Mouse (Mus musculus): ENCODE measurements around the gene Olfr764-ps1. TPM values are rescaled to one million over a fixed set of nuclear protein-coding genes. Genes with fewer than 3 reads are reported as not detected.
"Not testable (repeated sequence)": the region's sequence is repeated elsewhere in the genome, so short reads cannot be mapped to it uniquely, and the experiment has no call there.

Olfr764-ps1 gene
- not detected in 2 replicates for polyA plus RNA-seq (2015; fragmentation: Nextera tagmentation; extraction: Ambion mirVana)

DNA sequence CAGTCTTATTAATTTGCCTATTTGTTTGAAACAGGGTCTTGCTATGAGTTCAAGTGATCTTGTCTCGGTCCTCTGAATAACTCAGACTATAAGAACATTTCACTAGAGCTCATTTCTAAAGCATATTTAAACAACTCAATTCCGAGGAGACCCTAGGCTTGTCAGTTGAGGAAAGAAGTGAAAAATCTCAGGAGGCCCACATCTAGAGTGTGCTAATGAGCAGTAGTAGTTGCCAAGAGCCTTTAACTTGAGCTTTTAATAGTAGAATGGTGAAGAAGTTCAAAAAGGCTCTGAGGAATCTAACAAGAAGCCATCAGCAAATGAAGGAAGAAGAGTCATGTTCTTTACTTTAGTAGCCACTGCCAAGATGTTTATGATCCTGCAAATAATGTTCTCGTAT, at the start of gene Olfr764-ps1:
TSS of gene Olfr764-ps1 (minus strand) at position 101 of the 400 bp plus-strand sequence.
- Histone ChIP-seq H3K27ac (replicated peaks) (no peak within 1 kb of the TSS), H3K9ac (replicated peaks) (no peak within 1 kb of the TSS), H3K4me2 (no peak within 1 kb of the TSS), H3K27me3 (replicated peaks) (no peaks in the 10 kb centered on the region), H3K4me3 (replicated peaks) (no peak within 1 kb of the TSS), H3K4me1 (no peaks in the 10 kb centered on the region), H3K36me3 (no peaks in the 10 kb centered on the region), H3K9me3 (replicated peaks) (no peaks in the 10 kb centered on the region)
- no peak for ATAC-seq (ENCODE audit: low FRiP score)
- WGBS, result 83% methylated on average over 3 of the region's 3 CpGs

DNA sequence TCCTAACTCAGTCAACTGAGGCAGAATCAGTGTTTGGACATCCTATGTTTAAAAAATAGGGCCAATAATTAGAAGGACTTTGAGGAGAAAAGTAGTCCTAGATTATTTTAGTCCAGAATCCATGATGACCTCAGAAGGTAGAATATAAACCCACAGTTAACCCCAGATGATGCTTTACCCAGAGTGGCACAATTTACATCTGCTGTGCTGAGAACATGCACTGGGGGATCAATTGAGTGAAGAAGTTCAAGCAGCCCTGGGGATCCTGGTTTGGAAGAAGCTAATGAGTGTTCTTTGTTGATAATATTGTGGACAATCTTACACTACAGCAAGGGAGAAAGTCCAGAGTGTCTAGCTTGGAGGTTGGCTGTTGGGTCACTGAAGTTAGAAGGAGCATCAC, 43.1 kb upstream of the Olfr764-ps1 start, which contains the start of gene Olfr767:
TSS of gene Olfr767 (minus strand) at position 101 of the 400 bp plus-strand sequence.
- not testable (repeated sequence) for H3K4me2 ChIP-seq; H3K4me1 ChIP-seq; ATAC-seq (ENCODE audit: low FRiP score); H3K9me3 ChIP-seq (replicated peaks); H3K9ac ChIP-seq (replicated peaks); H3K27ac ChIP-seq (replicated peaks); H3K36me3 ChIP-seq; H3K4me3 ChIP-seq (replicated peaks); H3K27me3 ChIP-seq (replicated peaks)

DNA sequence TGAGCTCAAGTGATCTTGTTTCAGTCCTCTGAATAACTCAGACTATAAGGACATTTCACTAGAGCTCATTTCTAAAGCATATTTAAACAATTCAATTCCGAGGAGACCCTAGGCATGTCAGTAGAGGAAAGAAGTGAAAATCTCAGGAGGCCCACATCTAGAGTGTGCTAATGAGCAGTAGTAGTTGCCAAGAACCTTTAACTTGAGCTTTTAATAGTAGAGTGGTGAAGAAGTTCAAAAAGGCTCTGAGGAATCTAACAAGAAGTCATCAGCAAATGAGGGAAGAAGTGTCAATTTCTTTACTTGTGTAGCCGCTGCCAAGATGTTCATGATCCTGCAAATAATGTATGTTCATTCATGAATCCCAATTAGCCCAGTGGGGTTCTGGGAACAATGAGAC, 29.2 kb upstream of the Olfr764-ps1 start, which contains the start of gene Olfr766-ps1:
TSS of gene Olfr766-ps1 (minus strand) at position 101 of the 400 bp plus-strand sequence.
- Histone ChIP-seq H3K27ac (replicated peaks) (no peak within 1 kb of the TSS), H3K4me1 (no peaks in the 10 kb centered on the region), H3K4me2 (no peak within 1 kb of the TSS), H3K4me3 (replicated peaks) (no peak within 1 kb of the TSS), H3K9ac (replicated peaks) (no peak within 1 kb of the TSS), H3K36me3 (no peaks in the 10 kb centered on the region), H3K9me3 (replicated peaks) (no peaks in the 10 kb centered on the region), H3K27me3 (replicated peaks) (no peaks in the 10 kb centered on the region)
- ATAC-seq (ENCODE audit: low FRiP score), result no peak
- 87% methylated on average over 2 of the region's 2 CpGs for WGBS

DNA sequence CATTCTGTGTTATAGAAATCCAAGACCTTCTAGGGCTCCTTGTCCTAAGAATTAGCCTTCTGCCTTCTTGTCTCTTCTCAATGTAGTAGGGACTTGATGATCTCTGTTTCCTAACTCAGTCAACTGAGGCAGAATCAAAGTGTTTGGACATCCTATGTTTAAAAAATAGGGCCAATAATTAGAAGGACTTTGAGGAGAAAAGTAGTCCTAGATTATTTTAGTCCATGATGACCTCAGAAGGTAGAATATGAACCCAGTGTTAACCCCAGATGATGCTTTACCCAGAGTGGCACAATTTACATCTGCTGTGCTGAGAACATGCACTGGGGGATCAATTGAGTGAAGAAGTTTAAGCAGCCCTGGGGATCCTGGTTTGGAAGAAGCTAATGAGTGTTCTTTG, 10.2 kb upstream of the Olfr764-ps1 start, which contains the start of gene Olfr765:
TSS of gene Olfr765 (minus strand) at position 101 of the 400 bp plus-strand sequence.
- H3K36me3 ChIP-seq; H3K4me1 ChIP-seq; H3K27ac ChIP-seq (replicated peaks); H3K4me3 ChIP-seq (replicated peaks); H3K9me3 ChIP-seq (replicated peaks); ATAC-seq (ENCODE audit: low FRiP score); H3K27me3 ChIP-seq (replicated peaks); H3K9ac ChIP-seq (replicated peaks); H3K4me2 ChIP-seq: not testable (repeated sequence)

DNA sequence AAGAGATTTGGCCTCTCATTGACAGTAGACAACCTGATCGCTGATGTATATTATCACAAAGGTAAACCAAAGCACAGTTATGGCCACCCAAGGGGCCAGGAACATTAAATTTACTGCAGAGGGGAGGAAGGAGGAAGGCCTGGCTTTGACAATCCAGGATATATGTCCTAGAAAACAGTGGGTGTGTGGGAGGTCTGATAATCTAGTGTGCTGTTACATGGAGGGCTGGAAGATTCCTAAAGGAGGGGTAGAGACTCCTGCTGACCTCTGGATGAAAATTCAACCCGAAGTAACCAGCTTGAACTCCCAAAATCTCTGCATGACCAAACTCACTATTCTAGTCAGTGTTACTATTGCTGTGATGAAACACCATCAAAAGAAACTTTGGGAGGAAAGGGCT, 11.4 kb downstream of the Olfr764-ps1 start:
- no peak overlapping the region for H3K4me2 ChIP-seq

DNA sequence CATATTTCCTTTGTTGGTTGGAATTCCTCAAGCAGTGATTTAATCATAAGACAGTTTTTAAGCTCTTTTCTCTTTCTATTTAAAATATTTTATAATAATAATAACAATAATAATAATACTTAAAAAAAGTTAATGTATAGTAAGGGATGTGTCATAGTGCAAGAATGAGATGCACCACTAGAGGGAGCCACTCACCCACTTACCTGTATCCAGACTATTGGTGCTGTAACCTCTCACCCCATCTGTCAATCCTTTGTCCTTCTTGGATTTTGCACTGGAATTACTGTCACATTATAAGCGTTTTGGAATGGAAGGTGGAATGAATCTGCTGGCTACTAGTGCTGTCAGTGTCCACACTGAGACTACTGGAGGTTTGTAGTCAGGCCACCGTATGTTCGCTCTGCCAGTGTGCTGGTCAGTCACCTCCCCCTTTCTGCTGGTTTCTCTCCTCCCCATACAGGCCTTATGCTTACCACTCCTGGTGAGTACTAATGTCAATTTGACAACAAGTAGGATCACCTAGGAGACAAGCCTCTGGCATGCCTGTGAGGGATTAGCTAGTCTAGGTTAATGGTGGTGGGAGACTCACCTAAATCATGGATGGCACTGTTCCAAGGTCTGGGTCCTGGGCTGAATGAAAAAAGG, 13.6 kb downstream of the Olfr764-ps1 start:
- WGBS, result 60% methylated on average over 3 of the region's 3 CpGs

More for the DNA sequence above, 11.4 kb downstream of the Olfr764-ps1 start:
- 86% methylated on average over 2 of the region's 2 CpGs for WGBS
- no peak overlapping the region for H3K27ac ChIP-seq (replicated peaks)
- H3K4me1 ChIP-seq, result no peaks in the 10 kb centered on the region
- H3K36me3 ChIP-seq, result no peaks in the 10 kb centered on the region
- H3K27me3 ChIP-seq (replicated peaks), result no peaks in the 10 kb centered on the region
- H3K4me3 ChIP-seq (replicated peaks), result no peak overlapping the region
- H3K9me3 ChIP-seq (replicated peaks), result no peaks in the 10 kb centered on the region
- no peak overlapping the region for H3K9ac ChIP-seq (replicated peaks)
- no peak for ATAC-seq (ENCODE audit: low FRiP score)

DNA sequence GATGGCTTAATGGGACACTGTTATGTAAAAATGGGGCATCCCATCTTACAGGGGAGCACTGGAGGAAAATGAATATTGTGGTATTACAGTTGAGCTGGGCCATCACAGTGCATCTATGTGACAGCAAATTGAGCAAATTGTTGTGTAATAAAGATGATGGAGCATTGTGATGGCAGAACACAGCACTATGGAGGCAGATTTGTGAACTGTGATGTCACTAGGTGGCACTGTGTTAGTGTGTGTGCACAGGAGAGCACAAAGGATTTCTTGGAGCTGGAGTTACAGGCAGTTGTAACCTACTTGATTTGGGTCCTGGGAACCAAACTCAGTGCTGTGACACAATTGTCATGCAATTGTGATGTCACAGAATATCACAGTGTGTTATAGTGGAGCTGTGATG, 16.4 kb downstream of the Olfr764-ps1 start:
- no peaks in the 10 kb centered on the region for H3K9me3 ChIP-seq (replicated peaks)
- H3K4me1 ChIP-seq, result no peaks in the 10 kb centered on the region
- H3K27me3 ChIP-seq (replicated peaks), result no peaks in the 10 kb centered on the region
- H3K36me3 ChIP-seq, result no peaks in the 10 kb centered on the region
- no peak for ATAC-seq (ENCODE audit: low FRiP score)
- H3K9ac ChIP-seq (replicated peaks), result no peak overlapping the region
- H3K27ac ChIP-seq (replicated peaks), result no peak overlapping the region
- H3K4me2 ChIP-seq, result no peak overlapping the region
- H3K4me3 ChIP-seq (replicated peaks), result no peak overlapping the region

More for the DNA sequence above, 13.6 kb downstream of the Olfr764-ps1 start:
- no peaks in the 10 kb centered on the region for H3K27me3 ChIP-seq (replicated peaks)
- ATAC-seq (ENCODE audit: low FRiP score), result peak; percentile 82
- no peak overlapping the region for H3K4me2 ChIP-seq
- H3K4me3 ChIP-seq (replicated peaks), result no peak overlapping the region
- no peak overlapping the region for H3K27ac ChIP-seq (replicated peaks)
- H3K36me3 ChIP-seq, result no peaks in the 10 kb centered on the region
- H3K4me1 ChIP-seq, result no peaks in the 10 kb centered on the region
- H3K9me3 ChIP-seq (replicated peaks), result no peaks in the 10 kb centered on the region
- no peak overlapping the region for H3K9ac ChIP-seq (replicated peaks)

DNA sequence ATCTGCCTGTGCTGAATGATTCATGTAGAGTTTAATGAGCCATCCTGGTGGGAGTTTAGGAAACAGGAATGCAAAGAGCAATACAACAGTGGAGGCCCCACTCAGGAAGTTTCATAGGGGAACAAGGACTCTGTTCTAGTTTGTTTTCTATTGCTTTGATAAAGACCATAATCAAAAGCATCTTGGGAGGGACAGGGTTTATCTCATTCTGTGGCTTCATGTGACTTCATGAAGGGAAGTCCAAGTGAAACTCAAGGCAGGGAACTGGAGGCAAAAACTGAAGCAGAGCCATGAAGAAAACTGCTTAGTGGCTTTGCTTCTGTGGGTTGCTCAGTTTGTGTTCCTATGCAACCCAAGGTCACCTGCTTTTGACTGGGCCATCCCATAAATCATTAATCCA, 25.2 kb downstream of the Olfr764-ps1 start:
- no peak overlapping the region for H3K9ac ChIP-seq (replicated peaks)
- H3K9me3 ChIP-seq (replicated peaks), result no peaks in the 10 kb centered on the region
- H3K36me3 ChIP-seq, result no peaks in the 10 kb centered on the region
- no peak overlapping the region for H3K4me2 ChIP-seq
- H3K27me3 ChIP-seq (replicated peaks), result no peaks in the 10 kb centered on the region
- H3K4me1 ChIP-seq, result no peaks in the 10 kb centered on the region
- H3K27ac ChIP-seq (replicated peaks), result no peak overlapping the region
- no peak for ATAC-seq (ENCODE audit: low FRiP score)
- no peak overlapping the region for H3K4me3 ChIP-seq (replicated peaks)

DNA sequence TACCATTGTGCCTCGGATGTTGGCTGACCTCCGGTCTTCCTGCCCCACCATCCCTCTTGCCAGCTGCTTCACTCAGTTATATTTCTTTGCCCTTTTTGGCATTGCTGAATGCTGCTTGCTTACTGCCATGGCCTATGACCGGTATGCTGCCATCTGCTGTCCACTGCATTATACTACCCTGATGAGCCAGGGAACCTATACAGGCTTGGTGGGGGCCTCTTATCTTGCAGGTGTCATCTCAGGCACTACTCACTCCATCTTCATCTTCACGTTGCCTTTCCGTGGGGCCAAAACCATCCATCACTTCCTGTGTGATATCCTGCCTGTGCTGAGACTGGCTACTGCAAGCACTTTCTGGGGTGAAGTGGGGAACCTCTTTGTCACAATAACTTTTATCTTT, 28.2 kb downstream of the Olfr764-ps1 start:
- ATAC-seq (ENCODE audit: low FRiP score); H3K27ac ChIP-seq (replicated peaks); H3K4me2 ChIP-seq; H3K27me3 ChIP-seq (replicated peaks); H3K9ac ChIP-seq (replicated peaks); H3K36me3 ChIP-seq; H3K9me3 ChIP-seq (replicated peaks); H3K4me1 ChIP-seq; H3K4me3 ChIP-seq (replicated peaks): not testable (repeated sequence)
- 63% methylated on average over 2 of the region's 5 CpGs for WGBS

DNA sequence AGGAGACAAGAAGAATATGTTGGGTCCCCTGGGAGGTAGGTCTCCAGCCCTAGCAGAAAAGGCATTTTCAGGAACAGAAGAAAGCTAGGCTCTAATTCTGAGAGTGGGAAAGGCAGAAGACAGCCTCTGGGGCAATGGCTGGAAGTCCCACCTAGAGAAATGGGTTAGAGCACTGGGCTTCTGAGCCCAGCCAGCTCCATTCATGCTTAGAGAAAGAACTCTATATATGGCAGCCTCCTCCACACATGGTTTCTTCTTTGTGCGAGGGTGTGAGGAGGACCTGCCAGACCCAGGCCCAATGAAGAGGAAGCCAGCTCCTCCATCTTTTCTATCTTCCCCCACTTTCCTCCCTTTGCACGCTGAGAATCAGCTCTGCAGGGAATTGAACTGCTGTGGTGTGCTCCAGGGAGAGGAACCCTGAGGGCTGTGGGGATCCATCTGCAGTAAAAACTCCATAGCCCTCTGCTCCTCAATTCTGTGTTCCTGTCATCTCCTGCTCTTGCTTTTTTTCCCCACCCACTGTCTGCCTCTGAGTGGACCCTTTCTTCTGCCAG, 29.3 kb downstream of the Olfr764-ps1 start, which contains the start of gene Olfr763:
TSS of gene Olfr763 (plus strand) at position 504 of the 554 bp plus-strand sequence.
- no peak within 1 kb of the TSS for H3K4me3 ChIP-seq (replicated peaks)
- no peaks in the 10 kb centered on the region for H3K9me3 ChIP-seq (replicated peaks)
- no peak within 1 kb of the TSS for H3K4me2 ChIP-seq
- H3K27ac ChIP-seq (replicated peaks), result no peak within 1 kb of the TSS
- H3K9ac ChIP-seq (replicated peaks), result no peak within 1 kb of the TSS
- no peak for ATAC-seq (ENCODE audit: low FRiP score)
- H3K4me1 ChIP-seq, result no peaks in the 10 kb centered on the region
- WGBS, result 65% methylated on average over 2 of the region's 2 CpGs
- H3K27me3 ChIP-seq (replicated peaks), result no peaks in the 10 kb centered on the region
- H3K36me3 ChIP-seq, result no peaks in the 10 kb centered on the region

DNA sequence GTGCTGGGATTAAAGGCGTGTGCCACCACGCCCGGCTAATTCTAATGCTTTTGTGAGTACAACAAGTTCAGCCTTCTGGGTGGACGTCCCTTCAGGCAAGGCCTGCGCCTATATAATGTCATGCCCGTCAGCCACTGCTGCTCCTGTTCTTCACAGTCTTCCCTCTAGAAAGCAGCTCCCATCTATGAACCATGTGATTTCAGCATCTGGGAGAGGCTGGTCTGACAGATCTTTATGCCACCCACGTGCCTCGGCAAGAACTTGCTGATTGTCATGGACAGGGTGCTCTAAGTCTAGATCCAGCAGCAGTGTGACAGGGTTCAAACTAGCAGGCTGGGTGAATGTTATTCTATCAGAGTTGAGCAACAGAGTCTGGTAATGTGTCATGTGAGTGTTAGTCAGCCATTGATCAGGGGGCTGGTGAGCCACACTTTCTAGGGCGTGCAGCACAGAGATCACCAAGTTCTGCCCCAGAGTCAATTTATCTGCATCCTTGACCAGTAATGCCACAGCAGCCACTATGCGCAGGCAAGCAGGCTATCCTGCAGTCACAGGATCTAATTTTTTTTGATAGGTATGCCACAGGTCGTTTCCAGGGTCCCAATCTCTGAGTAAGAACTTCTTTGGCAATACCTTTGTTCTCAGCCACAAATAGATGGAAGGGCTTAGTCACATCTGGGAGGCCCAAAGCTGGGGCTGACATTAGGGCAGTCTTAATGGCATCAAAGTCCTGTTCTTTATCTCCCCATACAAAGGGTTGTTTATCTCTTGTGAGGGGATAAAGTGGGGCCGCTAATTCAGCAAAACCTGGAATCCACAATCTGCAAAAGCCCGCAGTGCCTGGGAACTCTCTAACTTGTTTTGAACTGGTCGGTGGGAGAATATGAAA, 35.4 kb downstream of the Olfr764-ps1 start:
- Histone ChIP-seq H3K27me3 (replicated peaks) (no peaks in the 10 kb centered on the region), H3K9ac (replicated peaks) (no peak overlapping the region), H3K4me1 (no peaks in the 10 kb centered on the region), H3K27ac (replicated peaks) (no peak overlapping the region), H3K4me2 (no peak overlapping the region), H3K9me3 (replicated peaks) (no peaks in the 10 kb centered on the region), H3K36me3 (no peaks in the 10 kb centered on the region), H3K4me3 (replicated peaks) (no peak overlapping the region)
- 85% methylated on average over 14 of the region's 14 CpGs for WGBS
- ATAC-seq (ENCODE audit: low FRiP score), result no peak
